Mouse (Mus musculus) ES-Bruce4 (cell line): ENCODE data around the gene Ttll12.

Experiments
- CTCF ChIP-seq: IDR thresholded peaks from one replicate; pipeline ENCODE4 v1.8.1; 2011; ENCODE audit warnings: low read depth, low read length
- POLR2A ChIP-seq: IDR thresholded peaks from one replicate; pipeline ENCODE4 v1.8.1; 2011; ENCODE audit warnings: low read length; ENCODE audit not compliant: insufficient read depth

- TF ChIP-seq CTCF (peak; percentile 60), POLR2A (no peak)
Observed at GRCm38 (mm10) chr15:83531961-83532469, 62.9 kb downstream of the Ttll12 start.
